Mouse (Mus musculus) lung, postnatal 36 days (tissue): Measurements from ENCODE around the gene Hvcn1.
"Not testable (repeated sequence)": the region's sequence is repeated elsewhere in the genome, so short reads cannot be mapped to it uniquely, and the experiment has no call there.

Experiments used
- DNase-seq: peaks from one replicate; pipeline ENCODE4 v3.0.0; 2022; ENCODE audit warnings: mixed read lengths

Hvcn1 gene

GRCm38 (mm10) chr5:122206475-122206874 is at the start of gene Hvcn1:
Hvcn1 (plus strand) TSS chr5:122206804.
- no peak for DNase-seq

- DNase-seq: peak; percentile 94
Measured at GRCm38 (mm10) chr5:122157827-122158381, 48.7 kb upstream of the Hvcn1 start, which contains the start of gene Ppp1cc. Ppp1cc (plus strand) TSS chr5:122158278.

- peak; percentile 27 for DNase-seq
Measured at GRCm38 (mm10) chr5:122158557-122159515, 47.8 kb upstream of the Hvcn1 start.

GRCm38 (mm10) chr5:122163194-122163593 is 43.4 kb upstream of the Hvcn1 start:
- no peak for DNase-seq

- DNase-seq: no peak
Measured at GRCm38 (mm10) chr5:122164011-122164410, 42.6 kb upstream of the Hvcn1 start.

- DNase-seq: no peak
Measured at GRCm38 (mm10) chr5:122165233-122165915, 41.2 kb upstream of the Hvcn1 start.

- no peak for DNase-seq
Measured at GRCm38 (mm10) chr5:122166636-122167161, 39.9 kb upstream of the Hvcn1 start.

- no peak for DNase-seq
Measured at GRCm38 (mm10) chr5:122168344-122169069, 38.1 kb upstream of the Hvcn1 start.

- no peak for DNase-seq
Measured at GRCm38 (mm10) chr5:122171058-122171457, 35.5 kb upstream of the Hvcn1 start.

- DNase-seq: no peak
Measured at GRCm38 (mm10) chr5:122175402-122175801, 31.2 kb upstream of the Hvcn1 start.

- DNase-seq: no peak
Measured at GRCm38 (mm10) chr5:122175961-122176360, 30.6 kb upstream of the Hvcn1 start.

- peak; percentile 74 for DNase-seq
Measured at GRCm38 (mm10) chr5:122176398-122176797, 30.2 kb upstream of the Hvcn1 start.

- DNase-seq: no peak
Measured at GRCm38 (mm10) chr5:122179665-122180064, 26.9 kb upstream of the Hvcn1 start.

- DNase-seq: no peak
Measured at GRCm38 (mm10) chr5:122184283-122184806, 22.3 kb upstream of the Hvcn1 start.

GRCm38 (mm10) chr5:122184858-122185257 is 21.7 kb upstream of the Hvcn1 start:
- DNase-seq: not testable (repeated sequence)

GRCm38 (mm10) chr5:122189115-122189514 is 17.5 kb upstream of the Hvcn1 start:
- DNase-seq: no peak

GRCm38 (mm10) chr5:122190465-122190864 is 16.1 kb upstream of the Hvcn1 start:
- DNase-seq: no peak

GRCm38 (mm10) chr5:122191269-122192063 is 15.1 kb upstream of the Hvcn1 start:
- DNase-seq: no peak

- DNase-seq: no peak
Measured at GRCm38 (mm10) chr5:122192347-122192746, 14.3 kb upstream of the Hvcn1 start.

- no peak for DNase-seq
Measured at GRCm38 (mm10) chr5:122200872-122201271, 5.7 kb upstream of the Hvcn1 start.

- DNase-seq: no peak
Measured at GRCm38 (mm10) chr5:122201904-122202303, 4.7 kb upstream of the Hvcn1 start.
